Mouse (Mus musculus): Measurements from ENCODE around the gene Kctd10.

GRCm38 (mm10) chr5:114416855-114417254, 36.5 kb upstream of the Kctd10 start:
- no peak for TF ChIP-seq CTCF (IDR thresholded peaks at IDR 0.05; ENCODE audit: borderline replicate concordance, extremely low read depth, insufficient read depth, insufficient read length)
- no peak for TF ChIP-seq POLR2A (IDR thresholded peaks at IDR 0.05; ENCODE audit: borderline replicate concordance, extremely low read depth, insufficient read depth, insufficient read length, poor library complexity, severe bottlenecking)

Measured in brain, embryonic 14.5 days (tissue).